Mouse (Mus musculus) adrenal gland, postnatal 10 days (tissue): ENCODE results near the gene Gm8138. TPM values are rescaled to one million over a fixed set of nuclear protein-coding genes. Genes with fewer than 3 reads are reported as not detected.
A peak's percentile ranks its signal among the peaks of the same experiment; 100 is the strongest.
"Not testable (repeated sequence)": the region's sequence is repeated elsewhere in the genome, so short reads cannot be mapped to it uniquely, and the experiment has no call there.

ENCODE experiments used
- DNase-seq: peaks from one replicate; pipeline ENCODE4 v3.0.0; 2021; ENCODE audit warnings: mixed read lengths
- long read RNA-seq, 2 experiments: library from polyadenylated mRNA; stranded (forward); transcript quantifications; one replicate each; pipeline ENCODE4 v2.0.0; 2021
- total RNA-seq, 2 experiments: library from RNA; stranded (reverse); gene quantifications; 2 replicates each; pipeline ENCODE4 v1.2.3; 2021

The Gm8138 gene
- total RNA-seq = not detected
- long read RNA-seq, experiment 1 = 0 reads
- long read RNA-seq, experiment 2 = 0 reads

GRCm38 (mm10) chr14:43416250-43416649 is at the start of gene Gm8138:
Gm8138 (minus strand) TSS chr14:43416350.
- not testable (repeated sequence) for DNase-seq

DNA sequence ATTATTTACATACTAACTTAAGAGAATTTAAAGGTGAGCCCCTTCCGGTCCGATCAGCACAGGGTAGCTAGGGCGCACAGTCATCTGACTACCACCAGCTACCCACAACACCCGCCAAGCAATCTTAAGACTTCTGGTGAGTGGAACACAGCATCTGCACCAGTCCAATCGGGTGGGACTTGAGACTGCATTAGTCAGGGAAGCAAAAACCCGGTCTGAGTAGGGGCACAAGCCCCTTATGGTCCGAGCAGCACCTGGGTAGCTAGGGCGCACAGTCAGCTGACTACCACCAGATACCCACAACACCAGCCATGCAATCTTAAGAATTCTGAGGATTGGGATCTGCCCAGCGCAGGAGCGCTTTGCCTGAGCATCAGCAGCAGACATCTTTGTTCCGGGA is 54.4 kb downstream of the Gm8138 start:
- DNase-seq = peak; percentile 3

Other genes with a start within 250 kb of the Gm8138 start
- not detected for gene Gm7233, start 236.5 kb downstream of the Gm8138 start, total RNA-seq
- not detected for gene Gm8122, start 181.0 kb downstream of the Gm8138 start, total RNA-seq
- gene Gm8126, start 157.7 kb downstream of the Gm8138 start, total RNA-seq = under 1 TPM in 1 of 2 experiments, not detected in 1; 0.39 TPM
- not detected for gene Gm9732, start 141.3 kb downstream of the Gm8138 start, total RNA-seq
- gene Gm8127, start 122.5 kb downstream of the Gm8138 start, total RNA-seq = not detected
- not detected for gene 1700001F09Rik, start 68.5 kb downstream of the Gm8138 start, total RNA-seq
- gene Gm5799, start 127.2 kb upstream of the Gm8138 start, total RNA-seq = under 1 TPM in 1 of 2 experiments, not detected in 1; 0.27 TPM
- not detected for gene Gm17654, start 162.8 kb upstream of the Gm8138 start, total RNA-seq
- not detected for gene Gm10375, start 191.7 kb upstream of the Gm8138 start, total RNA-seq